Mouse (Mus musculus): ENCODE results near the gene Hebp1.
A peak's percentile ranks its signal among the peaks of the same experiment; 100 is the strongest.

Gene Hebp1

DNA sequence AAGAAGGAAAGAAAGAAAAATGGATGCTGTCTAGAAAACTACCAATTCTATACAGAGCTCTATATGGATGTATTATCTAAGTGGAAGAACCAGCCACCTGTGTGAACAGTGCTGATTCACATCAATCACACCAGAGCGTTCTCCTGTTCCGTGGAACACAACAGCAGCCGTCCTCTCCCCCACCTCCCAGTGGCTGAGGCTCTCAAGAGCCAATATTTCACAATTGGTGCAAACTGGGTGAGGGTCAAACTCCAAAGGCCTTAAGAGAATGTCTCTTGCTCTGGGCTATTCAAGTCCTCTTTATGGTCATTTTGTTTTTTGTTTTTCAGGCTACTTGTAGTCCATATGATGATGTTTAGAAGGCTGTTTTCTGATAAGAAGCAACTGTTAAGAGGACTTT, 32.6 kb downstream of the Hebp1 start:
- DNase-seq (ENCODE audit: inconsistent age in 2 of 2, low spot score in 1 of 2), result no peak

GRCm38 (mm10) chr6:135162861-135163260, 35.0 kb downstream of the Hebp1 start:
- DNase-seq (ENCODE audit: inconsistent age in 2 of 2, low spot score in 1 of 2), result no peak

- DNase-seq (ENCODE audit: inconsistent age in 2 of 2, low spot score in 1 of 2), result no peak
Measured at GRCm38 (mm10) chr6:135162311-135162710, 35.5 kb downstream of the Hebp1 start.

DNA sequence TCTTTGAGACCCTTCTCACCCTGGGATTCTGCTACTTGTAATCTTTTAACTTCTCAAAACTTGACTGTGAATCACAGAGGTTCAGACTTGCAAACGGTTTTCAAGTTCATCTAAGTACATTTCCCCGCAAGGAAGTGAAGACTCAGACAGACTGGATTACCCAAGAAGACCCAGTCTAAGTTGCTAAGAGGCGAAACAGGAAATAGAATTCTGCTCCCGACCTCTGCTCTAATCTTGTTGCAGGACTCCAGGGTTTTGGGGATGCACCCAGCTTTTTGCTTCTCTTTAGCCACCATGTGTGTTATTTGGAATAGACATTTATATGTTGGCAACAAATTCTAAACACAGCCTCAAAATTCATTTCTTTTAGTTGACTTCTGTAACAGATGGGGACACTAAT, 36.5 kb downstream of the Hebp1 start:
- no peak for DNase-seq (ENCODE audit: inconsistent age in 2 of 2, low spot score in 1 of 2)

DNA sequence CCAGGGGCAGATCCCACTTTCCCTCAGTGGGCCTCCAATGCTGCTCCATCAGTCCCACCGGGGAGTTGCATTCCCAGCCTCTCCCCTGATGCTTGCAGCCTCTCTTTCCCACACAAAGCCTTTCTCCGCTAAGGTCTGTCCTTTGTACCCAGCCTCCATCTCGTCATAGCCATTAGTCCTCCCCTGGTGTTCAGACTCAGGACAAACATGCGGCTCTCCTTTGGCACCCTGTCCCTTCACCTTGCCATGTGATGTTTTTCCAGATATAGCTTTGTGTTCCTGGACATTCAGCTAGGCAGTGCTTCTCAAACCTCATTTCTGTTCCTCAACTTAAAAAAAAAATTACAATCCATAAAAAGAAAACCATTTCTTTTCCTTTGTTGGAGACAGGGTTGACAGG, 39.3 kb downstream of the Hebp1 start:
- no peak for DNase-seq (ENCODE audit: inconsistent age in 2 of 2, low spot score in 1 of 2)

- no peak for DNase-seq (ENCODE audit: inconsistent age in 2 of 2, low spot score in 1 of 2)
Measured at GRCm38 (mm10) chr6:135157496-135157895, 40.3 kb downstream of the Hebp1 start.

- DNase-seq (ENCODE audit: inconsistent age in 2 of 2, low spot score in 1 of 2), result no peak
Measured at GRCm38 (mm10) chr6:135156597-135156996, 41.2 kb downstream of the Hebp1 start.

DNA sequence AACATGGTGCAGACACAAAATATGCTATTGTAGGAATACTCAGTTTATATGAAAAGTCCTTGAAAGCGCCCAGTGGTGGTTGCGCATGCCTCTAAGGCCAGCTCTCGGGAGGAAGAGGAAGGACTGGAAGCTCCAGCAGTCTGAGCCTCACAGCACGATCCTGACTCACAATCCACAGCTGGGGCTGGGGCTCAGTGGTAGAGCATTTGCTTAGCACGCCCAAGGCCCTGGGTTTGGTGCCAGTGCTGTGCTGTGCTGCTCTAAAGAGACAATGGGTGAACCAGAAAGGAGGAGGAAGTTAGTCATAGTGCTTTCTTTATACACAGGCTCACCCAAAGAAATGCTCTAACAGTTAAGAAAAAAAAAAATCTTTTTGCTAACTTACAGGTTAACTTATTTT, 44.1 kb downstream of the Hebp1 start:
- no peak for DNase-seq (ENCODE audit: inconsistent age in 2 of 2, low spot score in 1 of 2)

DNA sequence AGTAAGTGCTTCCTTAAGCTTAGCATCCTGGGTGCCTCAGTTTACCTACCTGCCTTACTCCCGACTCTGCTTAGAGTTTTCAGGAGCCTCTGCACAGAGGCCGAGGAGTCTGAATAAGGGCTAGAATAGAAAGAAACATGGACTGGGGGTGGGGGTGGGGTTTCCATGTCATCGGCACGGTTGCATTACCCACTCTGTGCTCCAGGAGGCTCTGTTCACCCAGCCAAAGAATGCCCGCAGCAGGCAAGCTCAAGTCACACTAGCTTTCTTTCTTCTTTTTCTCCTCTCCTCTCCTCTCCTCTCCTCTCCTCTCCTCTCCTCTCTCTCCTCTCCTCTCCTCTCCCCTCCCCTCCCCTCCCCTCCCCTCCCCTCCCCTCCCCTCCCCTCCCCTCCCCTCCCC, 47.5 kb downstream of the Hebp1 start:
- DNase-seq (ENCODE audit: inconsistent age in 2 of 2, low spot score in 1 of 2), result no peak

- DNase-seq (ENCODE audit: inconsistent age in 2 of 2, low spot score in 1 of 2), result no peak
Measured at GRCm38 (mm10) chr6:135149722-135150121, 48.1 kb downstream of the Hebp1 start.

GRCm38 (mm10) chr6:135149175-135149574, 48.6 kb downstream of the Hebp1 start:
- no peak for DNase-seq (ENCODE audit: inconsistent age in 2 of 2, low spot score in 1 of 2)

DNA sequence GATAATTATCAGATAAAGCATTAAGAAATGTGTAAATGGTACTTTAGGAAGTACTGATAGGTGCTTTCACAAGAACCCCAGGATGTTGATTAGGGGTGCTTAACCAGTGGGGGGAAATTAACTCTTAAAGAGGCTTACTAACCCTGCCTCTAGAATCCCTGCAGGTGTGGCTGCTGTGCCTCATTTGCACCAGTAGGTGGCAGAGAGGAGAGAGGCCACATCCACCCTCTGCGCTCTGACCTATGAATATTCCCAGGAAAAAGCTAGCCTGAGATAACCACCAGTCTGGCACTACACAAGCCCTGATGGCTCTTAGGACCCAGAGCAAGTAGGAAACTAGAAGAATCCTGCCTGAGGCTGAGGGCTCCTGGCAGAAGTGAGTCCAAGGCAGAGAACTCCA, 49.3 kb downstream of the Hebp1 start:
- DNase-seq (ENCODE audit: inconsistent age in 2 of 2, low spot score in 1 of 2), result peak in 1 of 2 experiments; percentile 66

GRCm38 (mm10) chr6:135145976-135146375, 51.8 kb downstream of the Hebp1 start:
- no peak for DNase-seq (ENCODE audit: inconsistent age in 2 of 2, low spot score in 1 of 2)

GRCm38 (mm10) chr6:135144516-135144915, 53.3 kb downstream of the Hebp1 start:
- peak; percentile 27 to 56 for DNase-seq (ENCODE audit: inconsistent age in 2 of 2, low spot score in 1 of 2)

DNA sequence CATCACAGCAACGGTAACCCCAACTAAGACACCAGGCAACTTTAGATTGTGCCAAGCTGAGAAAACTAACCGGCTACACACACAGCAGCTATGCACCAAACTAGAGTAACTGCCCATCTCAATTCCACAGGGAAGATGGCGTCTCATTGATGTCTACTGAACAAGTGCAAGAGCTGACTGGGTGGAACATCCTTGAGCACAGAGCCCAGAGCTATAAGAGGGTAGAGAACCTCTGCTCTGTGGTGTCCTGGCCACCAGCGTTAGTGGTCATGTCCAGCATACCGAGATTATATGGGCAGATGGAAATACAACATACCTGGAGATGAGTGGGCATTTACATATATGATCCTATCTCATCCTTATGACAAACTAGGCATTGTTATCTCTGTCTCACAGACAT, 54.7 kb downstream of the Hebp1 start:
- DNase-seq (ENCODE audit: inconsistent age in 2 of 2, low spot score in 1 of 2), result no peak

GRCm38 (mm10) chr6:135141451-135142147, 56.2 kb downstream of the Hebp1 start:
- DNase-seq (ENCODE audit: inconsistent age in 2 of 2, low spot score in 1 of 2), result no peak

DNA sequence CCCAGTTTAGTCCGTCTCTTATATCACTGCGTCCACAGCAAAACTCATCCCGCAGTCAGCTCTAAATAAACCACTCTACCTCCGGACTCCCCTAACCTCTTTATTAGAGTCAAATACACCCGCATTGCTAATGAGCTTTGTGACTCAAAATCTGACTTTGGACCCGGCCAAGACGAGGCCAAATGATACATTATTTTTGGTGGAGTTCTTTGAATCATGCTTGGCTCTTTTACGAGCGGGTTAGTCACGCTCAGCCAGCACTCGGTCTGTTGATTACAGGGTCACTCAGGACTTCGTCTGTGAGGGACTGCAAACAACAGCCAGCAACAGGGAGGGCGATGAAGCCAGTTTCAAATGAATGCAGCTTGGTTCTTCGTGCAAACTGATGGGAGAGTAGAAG, 59.1 kb downstream of the Hebp1 start:
- peak in 1 of 2 experiments; percentile 57 for DNase-seq (ENCODE audit: inconsistent age in 2 of 2, low spot score in 1 of 2)

GRCm38 (mm10) chr6:135138207-135138606, 59.6 kb downstream of the Hebp1 start:
- no peak for DNase-seq (ENCODE audit: inconsistent age in 2 of 2, low spot score in 1 of 2)

DNA sequence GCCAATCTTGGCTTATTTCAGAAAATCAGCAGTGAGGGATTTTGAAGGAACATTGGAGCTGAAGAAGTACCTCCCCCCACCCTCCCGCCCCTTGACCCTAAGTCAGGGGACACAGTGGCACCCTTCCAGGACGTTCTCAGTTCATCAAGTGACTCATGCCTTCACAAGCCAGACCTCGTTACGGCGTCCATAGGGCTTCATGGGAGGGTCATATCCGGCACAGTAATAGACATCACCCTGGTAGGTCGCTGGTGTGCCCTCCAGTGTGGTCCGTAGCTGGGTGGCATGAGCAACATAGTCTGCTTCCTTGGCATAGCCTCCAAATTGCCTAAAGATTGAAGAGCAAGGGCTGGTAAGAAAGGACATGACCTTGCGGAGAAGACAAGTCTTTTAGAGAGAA, 60.1 kb downstream of the Hebp1 start:
- DNase-seq (ENCODE audit: inconsistent age in 2 of 2, low spot score in 1 of 2), result no peak

DNA sequence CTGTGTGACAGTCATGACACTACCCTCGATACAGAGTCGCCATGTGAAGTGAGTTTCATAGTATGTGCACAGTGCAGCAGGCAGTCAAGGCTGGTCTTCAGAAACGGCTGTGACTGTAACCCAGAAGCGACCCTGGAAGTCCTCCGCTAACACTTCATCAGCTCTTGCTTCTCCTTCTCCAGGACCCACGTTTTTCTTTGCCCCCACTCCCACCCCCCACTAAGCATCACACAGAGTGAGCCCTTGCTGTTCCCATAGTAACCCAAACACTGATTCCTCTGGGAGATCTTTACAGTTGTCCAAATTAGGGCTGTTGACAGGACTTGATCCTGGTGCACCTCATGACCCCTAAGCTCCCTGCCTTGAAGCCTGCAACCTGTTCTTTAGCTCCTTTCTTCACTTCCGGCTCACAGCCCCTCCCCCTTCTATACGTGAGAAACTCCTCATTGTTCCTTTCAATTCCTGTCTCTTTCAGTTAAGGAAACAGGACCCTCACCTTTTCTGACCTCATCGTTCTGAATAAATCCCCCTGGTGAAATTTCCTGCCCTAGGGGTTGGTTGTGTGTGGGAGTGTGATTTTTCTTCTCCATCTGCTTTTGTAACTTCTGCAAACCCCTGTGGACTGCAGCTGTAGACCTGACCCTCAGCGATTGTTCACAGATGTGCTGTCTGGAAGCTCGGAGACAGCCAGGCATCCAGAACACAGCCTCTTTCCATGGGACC, 61.2 kb downstream of the Hebp1 start:
- no peak for DNase-seq (ENCODE audit: inconsistent age in 2 of 2, low spot score in 1 of 2)

DNA sequence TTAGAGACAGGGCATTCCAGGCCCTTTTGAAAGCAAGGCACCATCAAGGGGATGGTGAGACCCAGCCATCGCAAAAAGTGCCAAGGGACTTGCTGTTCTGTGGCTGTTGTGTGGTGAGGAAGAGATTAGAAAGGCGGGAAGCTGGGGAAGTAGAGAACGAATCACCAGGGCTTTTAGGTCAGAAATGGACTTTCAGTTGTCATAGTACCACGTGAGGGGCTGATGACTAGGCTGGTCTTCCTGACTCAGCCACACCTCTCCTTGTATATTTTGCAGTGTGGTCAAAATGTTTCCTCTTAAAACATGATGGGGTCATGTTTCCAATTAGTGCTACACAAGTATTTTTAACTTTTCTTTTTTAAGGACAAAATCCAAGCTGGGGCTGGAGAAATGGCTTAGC, 62.1 kb downstream of the Hebp1 start:
- no peak for DNase-seq (ENCODE audit: inconsistent age in 2 of 2, low spot score in 1 of 2)

DNA sequence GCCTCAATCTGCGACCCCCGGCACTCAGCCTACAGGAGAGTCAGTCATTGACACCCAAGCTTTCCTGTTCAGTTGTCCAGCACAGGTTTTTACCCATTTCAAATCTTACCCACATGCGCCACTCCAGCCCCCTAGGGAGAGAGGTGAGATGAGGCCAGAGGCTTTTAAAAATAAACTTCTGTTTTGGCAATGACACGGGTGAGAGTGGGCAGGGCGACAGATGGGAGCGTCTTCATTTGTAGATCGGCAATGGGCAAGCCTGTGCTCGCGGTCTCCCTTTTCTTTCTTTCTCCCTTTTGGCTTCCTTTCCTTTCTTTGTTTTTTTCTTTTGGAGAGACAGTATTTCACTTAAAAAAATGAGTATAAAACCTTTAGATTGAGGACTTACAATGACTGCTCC, 64.3 kb downstream of the Hebp1 start:
- DNase-seq (ENCODE audit: inconsistent age in 2 of 2, low spot score in 1 of 2), result no peak

DNA sequence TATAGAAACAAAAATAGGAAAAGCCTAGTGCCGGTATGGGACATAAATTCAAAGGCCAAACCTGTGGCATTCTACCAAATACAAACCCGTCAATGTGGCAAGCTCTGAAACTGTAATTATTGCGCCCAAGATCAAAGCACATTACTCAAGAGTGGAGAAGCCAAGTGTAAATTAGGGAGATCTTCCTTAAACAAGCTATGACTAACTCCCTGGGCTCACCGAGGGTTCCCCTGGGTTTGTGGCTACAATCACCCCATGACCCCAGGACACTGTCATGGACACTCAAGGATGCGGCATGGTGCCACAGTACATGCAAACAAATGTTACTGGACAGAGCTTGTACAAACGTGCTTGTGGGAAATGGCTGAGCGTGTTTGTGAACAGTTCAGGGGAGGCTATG, 64.7 kb downstream of the Hebp1 start:
- no peak for DNase-seq (ENCODE audit: inconsistent age in 2 of 2, low spot score in 1 of 2)
